Mouse (Mus musculus) thymus, postnatal 4 days (tissue): ENCODE data around the gene Isyna1.

Experiments
- DNase-seq: peaks from one replicate; pipeline ENCODE4 v3.0.0; 2021

The Isyna1 gene

DNA sequence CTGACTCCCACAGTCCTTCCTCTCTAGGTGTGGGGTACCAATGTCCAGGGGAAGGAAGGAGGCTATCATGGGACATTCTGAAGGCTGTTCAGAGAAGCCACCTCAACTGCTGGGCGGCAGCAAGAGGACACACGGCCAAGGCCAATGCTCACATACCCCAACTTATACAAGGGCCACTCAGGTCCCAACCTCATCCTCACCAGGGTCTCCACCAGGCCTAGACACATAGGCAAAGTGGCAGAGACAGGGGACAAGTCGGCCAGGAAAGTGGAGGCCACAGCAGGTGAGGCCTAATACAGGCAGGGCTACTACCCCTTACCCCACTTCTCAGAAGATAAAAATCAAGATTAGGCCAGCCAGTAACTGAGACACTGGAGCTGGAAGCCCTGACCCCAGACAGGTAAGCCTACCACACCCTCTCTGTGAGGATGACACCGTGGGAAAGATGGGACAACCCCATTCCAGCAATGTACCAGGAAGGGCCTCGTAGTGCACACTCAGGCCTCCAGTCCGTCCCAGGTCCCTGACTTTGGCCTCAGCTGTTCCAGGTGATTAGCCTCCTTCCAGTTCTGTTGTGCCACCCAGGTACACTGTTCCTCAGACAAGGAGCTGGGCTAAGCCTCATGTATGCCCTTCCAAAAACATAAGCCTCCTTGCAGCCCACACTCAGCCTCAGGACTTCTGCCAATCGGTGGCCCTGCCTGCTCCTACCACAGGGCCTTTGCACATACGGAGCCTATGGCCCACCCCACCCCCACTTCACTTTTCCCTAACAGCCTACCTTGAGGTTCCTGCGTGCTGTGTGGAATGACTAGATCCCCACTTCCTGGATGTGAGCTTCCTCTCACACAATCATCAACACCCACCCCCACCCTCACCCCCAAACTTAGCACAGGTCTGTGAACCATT is 12.0 kb downstream of the Isyna1 start:
- DNase-seq = peak; percentile 27

- DNase-seq = peak; percentile 31
Measured at GRCm38 (mm10) chr8:70606780-70607602, 12.8 kb downstream of the Isyna1 start.

- no peak for DNase-seq
Measured at GRCm38 (mm10) chr8:70607603-70607897, 13.4 kb downstream of the Isyna1 start.

GRCm38 (mm10) chr8:70607898-70608748 is 13.9 kb downstream of the Isyna1 start:
- DNase-seq = peak; percentile 78

DNA sequence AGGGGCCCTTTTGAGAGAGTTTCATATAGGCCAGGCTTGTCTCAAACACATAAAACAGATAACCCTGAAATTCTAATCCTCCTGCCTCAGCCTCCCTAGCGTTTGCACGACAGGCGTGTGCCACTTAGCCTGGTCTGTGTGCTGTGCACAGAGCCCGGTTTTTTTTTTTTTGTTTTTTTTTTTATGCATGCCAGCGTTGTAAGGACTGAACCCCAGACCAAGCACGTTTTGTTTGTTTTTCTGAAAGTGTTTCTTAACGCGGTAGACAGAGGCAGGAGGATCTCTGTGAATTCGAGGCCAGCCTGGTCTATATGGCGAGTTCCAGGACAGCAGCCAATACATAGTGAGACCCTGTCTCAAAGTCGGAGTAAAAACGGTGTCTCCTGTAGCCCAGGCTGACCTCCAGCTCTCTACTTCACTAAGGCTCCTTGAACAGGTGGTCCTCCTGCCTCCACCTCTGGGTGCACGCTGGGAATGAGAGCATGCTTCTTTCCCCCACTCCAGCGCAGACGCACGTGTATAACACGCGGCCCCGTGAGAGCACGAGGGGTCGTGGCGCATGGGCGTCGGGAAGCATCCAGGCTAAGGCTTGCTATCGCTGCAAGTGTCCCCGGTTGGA is 14.7 kb downstream of the Isyna1 start, which contains the start of gene Ssbp4:
Gene Ssbp4 (minus strand): TSS at position 124 of the 619 bp plus-strand sequence.
- DNase-seq = no peak

- DNase-seq = peak; percentile 87
Measured at GRCm38 (mm10) chr8:70609368-70609848, 15.2 kb downstream of the Isyna1 start.

GRCm38 (mm10) chr8:70609849-70610795 is 15.9 kb downstream of the Isyna1 start:
- peak; percentile 85 for DNase-seq

DNA sequence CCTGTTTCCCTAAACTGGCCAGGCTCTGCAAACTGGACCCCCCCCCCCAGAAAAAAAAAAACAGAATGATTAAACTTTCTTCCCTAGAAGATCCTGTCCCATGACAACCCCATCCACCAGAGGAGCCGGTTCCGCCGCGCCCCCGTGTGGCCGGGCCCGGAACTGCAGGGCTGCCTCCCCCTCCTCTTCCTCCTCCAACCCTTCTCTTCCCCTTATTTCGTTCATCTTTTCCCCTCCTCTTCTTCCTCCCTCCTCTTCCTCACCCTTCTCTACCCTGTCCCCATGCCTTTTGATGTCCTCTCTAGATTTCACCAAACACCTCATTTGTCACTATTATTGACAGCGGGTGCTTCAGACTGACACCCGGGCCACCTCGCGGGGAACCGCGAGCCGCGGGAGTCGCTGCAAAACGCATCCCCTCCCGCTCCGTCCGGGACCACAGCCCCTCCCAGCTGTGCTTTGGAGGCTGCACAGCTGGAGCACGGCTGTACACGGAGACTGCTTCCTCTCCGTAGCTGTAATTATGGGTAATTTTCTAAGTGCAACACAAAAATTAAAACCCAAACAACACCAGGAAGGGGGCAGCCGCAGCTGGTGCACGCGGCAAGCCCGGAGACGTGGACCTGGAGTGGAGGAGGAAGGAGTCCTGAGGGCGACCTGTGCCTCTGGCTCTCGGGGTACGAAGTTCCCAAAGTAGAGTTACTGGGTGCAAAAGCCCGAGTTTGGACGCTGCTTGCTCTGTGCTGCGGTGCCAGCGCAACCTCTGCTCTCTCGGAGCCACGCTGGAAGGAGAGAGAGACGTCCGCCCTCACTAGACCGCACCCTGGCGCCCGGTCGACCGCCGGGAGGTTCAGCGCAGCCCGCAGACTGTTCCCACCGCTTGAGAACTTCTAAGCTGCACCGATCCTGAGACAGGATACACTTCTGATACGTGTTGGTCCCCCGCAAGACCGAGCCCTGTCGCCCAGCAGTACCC is 16.9 kb downstream of the Isyna1 start:
- DNase-seq = peak; percentile 95

DNA sequence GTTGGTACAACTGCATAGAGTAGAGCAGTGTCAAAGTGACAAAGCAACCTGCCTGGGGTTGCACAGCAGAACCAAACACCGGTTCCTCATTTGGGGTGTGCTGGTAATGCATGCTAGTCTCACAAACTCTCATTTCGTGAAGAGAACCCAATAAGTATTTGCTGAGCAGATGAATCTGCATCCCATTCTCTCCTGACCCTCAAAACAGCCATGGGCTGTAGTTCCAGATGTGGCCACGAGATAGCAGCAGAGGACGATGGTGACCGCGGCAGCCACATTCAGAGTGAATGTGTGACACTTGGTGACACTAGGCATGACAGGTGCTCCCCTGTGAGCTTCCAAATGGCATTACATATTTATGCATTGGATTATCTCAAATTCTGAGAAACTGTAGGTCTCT is 17.7 kb downstream of the Isyna1 start:
- DNase-seq = peak; percentile 95

GRCm38 (mm10) chr8:70613763-70614162 is 19.6 kb downstream of the Isyna1 start:
- no peak for DNase-seq

DNA sequence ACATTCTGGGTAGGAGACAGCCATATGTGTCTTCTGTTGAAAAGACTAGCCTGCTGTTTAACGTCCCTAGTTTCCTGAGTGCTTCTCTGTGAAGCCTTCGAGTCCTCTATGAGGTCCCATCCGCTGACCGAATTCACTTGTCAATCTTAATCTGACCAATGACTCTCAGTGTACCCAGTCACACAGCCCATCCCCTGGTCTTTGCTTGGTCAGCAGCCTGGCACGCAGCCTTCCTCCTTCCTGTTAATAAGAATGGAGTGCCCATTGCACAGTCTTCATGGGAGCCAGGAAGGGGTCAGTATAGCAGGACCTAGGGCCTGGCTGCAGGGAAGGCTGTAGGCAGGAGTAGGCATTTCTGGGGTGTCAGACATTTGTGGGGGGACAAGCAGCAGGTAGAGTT is 20.3 kb downstream of the Isyna1 start:
- DNase-seq = no peak

DNA sequence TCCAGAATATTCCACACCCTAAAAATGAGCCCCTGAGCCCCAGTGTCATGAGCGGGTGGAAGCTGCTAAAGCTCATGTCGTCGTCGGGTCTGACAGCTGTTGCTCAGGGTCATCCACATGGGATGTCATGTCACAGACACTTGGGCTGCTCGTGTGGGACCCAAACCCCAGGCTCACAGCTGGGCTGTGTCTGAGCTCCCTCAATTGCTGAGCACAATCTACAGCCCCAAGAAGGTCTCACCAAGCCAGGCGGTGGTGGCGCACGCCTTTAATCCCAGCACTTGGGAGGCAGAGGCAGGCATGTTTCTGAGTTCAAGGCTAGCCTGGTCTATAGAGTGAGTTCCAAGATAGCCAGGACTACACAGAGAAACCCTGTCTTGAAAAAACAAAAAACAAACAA is 21.1 kb downstream of the Isyna1 start:
- DNase-seq = peak; percentile 10

DNA sequence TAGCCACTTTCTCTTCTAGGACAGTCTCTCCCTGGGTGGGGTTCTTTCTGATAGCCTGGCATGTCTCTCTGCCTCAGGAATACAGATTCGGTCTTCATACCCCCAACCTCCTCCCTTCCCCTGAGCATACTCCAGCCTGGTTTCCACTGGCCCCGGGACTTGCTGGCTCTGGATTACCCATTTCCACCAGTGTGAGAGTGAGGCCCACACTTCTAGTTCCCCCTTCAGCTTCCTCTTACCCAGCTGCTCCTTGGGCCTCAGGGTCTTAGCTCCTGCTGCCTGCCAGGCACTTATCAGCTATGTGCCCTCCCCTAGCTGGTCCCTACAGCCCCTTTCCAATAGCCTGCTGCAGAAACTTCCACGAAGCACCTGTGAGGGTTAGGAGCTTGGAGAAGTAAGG is 21.7 kb downstream of the Isyna1 start, which contains the start of gene Lrrc25:
Gene Lrrc25 (plus strand): TSS at position 262 of the 400 bp plus-strand sequence.
- DNase-seq = peak; percentile 10

DNA sequence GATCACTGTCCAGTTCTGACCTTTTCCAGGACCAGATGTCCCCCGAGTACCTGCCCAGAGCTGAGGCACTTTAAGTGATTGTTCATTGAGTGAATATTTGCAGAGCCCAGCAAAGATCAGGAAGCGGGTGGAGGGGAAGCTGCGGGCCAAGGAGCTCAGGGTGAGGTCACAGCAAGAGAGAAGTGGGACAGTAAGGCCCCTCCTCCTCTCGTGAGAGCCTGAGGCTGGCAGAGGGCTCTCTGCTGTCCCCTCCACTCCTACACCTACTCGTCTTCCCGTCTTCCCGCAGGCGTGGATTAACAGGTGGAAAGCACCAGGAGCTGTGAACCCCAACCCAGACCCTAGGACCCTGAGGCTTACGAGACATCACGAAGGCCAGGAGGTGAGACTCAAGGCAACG is 22.5 kb downstream of the Isyna1 start:
- peak; percentile 28 for DNase-seq

- no peak for DNase-seq
Measured at GRCm38 (mm10) chr8:70617985-70618384, 23.8 kb downstream of the Isyna1 start.

GRCm38 (mm10) chr8:70618888-70619334 is 24.7 kb downstream of the Isyna1 start:
- peak; percentile 65 for DNase-seq

DNA sequence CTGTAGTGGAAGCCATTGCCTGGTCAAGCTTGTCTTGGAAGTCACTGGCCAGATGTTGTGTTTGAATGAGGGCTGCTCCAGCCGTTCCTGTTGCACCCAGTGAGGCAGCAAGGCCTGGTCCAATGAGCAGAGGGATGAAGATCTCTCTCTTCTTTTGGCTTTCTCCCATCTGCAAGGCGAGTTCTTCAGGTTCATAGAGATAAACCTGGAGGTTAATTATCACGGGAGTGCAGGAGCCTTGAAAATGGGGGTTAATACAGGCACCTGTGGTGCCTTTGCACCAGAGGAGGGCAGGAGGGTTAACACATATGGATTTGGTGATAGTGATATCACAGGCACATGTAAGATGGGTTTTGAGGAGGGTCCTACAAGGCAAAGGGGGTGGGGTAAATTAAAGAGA is 28.0 kb downstream of the Isyna1 start:
- no peak for DNase-seq

DNA sequence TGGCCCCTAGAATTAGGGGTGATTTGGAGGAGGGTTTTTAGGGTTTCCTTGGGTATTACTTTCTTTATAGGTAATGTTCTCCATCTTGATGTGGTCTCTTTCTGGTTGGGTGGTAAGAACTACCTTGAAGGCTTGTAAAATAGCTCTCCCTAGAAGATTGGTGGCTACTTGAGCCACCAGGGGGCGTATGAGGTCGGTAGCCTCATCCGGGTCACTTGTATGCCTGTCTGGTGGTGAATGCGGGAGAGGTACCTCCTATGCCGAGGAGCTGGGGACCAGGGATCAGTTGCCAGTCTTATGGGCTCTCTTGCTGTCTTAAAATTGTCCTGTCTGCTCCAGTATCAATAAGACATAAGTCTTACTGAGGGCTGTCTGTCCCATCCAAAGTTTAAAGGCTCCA is 30.9 kb downstream of the Isyna1 start:
- DNase-seq = peak; percentile 81

DNA sequence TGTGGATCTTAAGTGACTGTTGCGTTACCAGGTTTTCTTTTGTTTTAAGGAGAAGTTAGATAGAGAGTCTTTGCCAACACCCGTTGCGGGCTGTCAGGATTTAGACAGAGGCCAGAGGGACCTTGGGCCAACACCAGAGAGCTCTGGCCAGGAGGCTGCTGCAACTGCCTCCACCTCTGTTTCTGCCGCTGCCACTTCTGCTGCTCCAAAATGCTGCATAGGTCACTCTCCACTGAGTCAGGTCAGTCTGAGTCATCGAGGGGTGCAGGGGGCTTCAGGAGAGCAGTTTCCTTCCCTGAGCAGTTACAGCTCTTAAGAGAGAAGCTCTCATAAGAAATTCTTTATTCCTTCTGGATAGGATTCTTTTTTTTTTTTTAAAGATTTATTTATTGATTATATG is 32.9 kb downstream of the Isyna1 start:
- DNase-seq = no peak
